Mouse (Mus musculus) midbrain, embryonic 10.5 days (tissue): ENCODE measurements around the gene Crybb1. TPM values are rescaled to one million over a fixed set of nuclear protein-coding genes. Genes with fewer than 3 reads are reported as not detected.

Experiments used
- DNase-seq: peaks from one replicate; pipeline ENCODE4 v3.0.0-alpha.2; 2017; ENCODE audit warnings: low spot score
- H3K27ac ChIP-seq: fragments of 300-500 bp; sonication (generic); replicated peaks from 2 replicates; pipeline ENCODE4 v1.5.1; 2016; ENCODE audit warnings: mild to moderate bottlenecking
- H3K27me3 ChIP-seq: fragments of 300-500 bp; sonication (generic); 2 replicates; pipeline ENCODE4 v1.6.1; 2016; ENCODE audit warnings: low read depth, mild to moderate bottlenecking; ENCODE audit not compliant: poor library complexity, severe bottlenecking
- H3K36me3 ChIP-seq: fragments of 300-500 bp; sonication (generic); 2 replicates; pipeline ENCODE4 v1.6.1; 2016; ENCODE audit warnings: mild to moderate bottlenecking, moderate library complexity
- H3K4me1 ChIP-seq: fragments of 300-500 bp; sonication (generic); 2 replicates; pipeline ENCODE4 v1.6.1; 2016
- H3K4me3 ChIP-seq: fragments of 300-500 bp; sonication (generic); 2 replicates; pipeline ENCODE4 v1.5.1; 2016; ENCODE audit warnings: mild to moderate bottlenecking, moderate library complexity
- H3K9me3 ChIP-seq: fragments of 300-500 bp; sonication (generic); replicated peaks from 2 replicates; pipeline ENCODE4 v1.6.1; 2016; ENCODE audit warnings: mild to moderate bottlenecking
- WGBS: fragments of 180-500 bp; shearing (Covaris S2); methylation state at CpG from one replicate; pipeline ENCODE4 v1.1.7; 2016; 5-methylcytosine and 5-hydroxymethylcytosine counted together
- polyA plus RNA-seq: library from polyadenylated mRNA; unstranded; fragments of >200 nt; fragmentation: Nextera tagmentation; extraction: Ambion mirVana; gene quantifications from 2 replicates; pipeline ENCODE4 v1.2.1, GENCODE M21; 2016

The Crybb1 gene
- polyA plus RNA-seq, 1 experiment from 2014 or later, result 0.41 TPM

DNA sequence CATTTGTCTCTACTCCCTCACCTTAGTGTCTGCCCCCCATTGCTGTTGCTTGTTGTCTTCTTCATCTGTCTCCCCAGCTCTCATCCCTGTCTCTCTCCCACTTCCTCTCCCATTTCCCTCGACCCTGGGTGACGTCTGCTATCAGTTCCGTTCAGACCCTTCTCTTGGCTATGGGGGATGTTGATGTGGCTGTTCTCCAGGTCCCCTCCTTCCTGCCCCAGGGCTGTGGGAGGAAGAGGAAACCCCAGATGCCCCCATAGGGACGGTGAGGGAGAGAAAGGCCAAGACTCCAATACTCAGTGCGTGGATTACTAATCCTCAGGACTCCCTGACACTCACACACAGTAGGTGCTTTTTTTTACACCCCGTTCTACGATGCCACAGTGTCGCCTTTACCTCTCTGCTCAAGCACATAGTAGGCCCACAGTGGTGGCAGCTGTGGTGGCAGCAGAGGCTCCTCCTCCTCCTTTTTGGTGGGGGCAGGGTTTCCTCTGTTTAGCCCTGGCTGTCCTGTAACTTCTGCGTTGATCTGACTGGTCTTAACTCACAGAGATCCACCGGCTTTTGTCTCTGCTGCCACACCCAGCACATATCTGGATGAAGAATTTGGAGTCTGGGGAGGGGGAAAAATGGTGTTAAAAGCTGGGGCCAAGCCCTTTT, 28.1 kb downstream of the Crybb1 start:
- H3K27me3 ChIP-seq, result no peaks in the 10 kb centered on the region
- H3K4me1 ChIP-seq, result peaks cover 55% of the 10 kb centered on the region
- DNase-seq, result no peak
- H3K4me3 ChIP-seq, result no peak overlapping the region
- 74% methylated on average over 10 of the region's 10 CpGs for WGBS
- H3K9me3 ChIP-seq, result no peaks in the 10 kb centered on the region
- H3K36me3 ChIP-seq, result 0 out of 2 replicates have a peak, but pooled peaks cover 3% of the 10 kb centered on the region
- H3K27ac ChIP-seq, result 0 out of 2 replicates have a peak overlapping the region, but pooled peaks have one; percentile 14

DNA sequence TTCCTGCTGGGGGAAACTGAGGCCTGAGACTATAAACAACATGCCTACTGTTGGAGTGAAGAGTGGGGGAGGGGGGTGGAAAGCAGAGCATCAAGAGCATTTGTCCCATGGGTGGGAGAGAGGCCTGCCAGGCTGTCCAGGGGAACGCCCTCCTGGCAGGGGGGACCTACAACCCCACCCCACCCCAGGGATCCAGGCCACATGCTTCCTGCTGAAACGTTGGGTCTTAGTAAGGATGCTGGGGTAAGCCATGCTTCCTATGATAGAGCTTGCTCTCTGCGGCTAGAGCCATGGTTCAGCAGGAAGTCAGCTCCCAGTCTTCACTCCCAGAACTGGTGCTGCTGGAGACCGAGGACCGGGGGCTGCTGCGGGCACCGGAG, 28.6 kb downstream of the Crybb1 start:
- no peak overlapping the region for H3K27ac ChIP-seq
- WGBS, result 79% methylated on average over 7 of the region's 7 CpGs
- H3K36me3 ChIP-seq, result 0 out of 2 replicates have a peak, but pooled peaks cover 3% of the 10 kb centered on the region

DNA sequence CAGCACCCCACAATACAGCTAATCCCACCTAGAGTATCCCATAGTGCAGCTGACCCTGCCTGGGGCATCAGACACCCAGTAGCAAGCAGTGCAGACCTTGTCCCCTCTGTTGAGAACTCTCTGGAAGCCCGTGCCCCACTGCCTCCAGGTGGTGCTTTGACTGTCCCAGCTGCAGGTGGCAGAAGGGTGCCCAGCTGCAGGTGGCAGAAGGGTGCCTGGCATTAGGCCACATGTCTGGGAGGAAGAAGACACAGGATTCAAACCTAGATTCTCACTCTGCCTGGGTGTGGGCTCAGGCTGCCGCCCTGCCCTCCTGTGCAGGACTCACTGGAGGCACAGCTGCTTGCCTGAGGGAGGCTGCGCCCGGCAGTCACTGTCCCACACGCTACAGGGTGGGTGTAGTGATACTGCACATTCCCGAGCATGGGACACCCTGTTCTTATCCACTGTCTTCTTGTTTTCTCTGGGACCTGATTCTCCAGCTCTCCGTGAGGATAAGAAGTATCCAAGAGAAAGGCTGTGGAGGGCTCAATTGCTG, 30.0 kb downstream of the Crybb1 start:
- Histone ChIP-seq H3K36me3 (0 out of 2 replicates have a peak, but pooled peaks cover 3% of the 10 kb centered on the region), H3K27me3 (no peaks in the 10 kb centered on the region), H3K4me1 (peaks cover 36% of the 10 kb centered on the region), H3K27ac (peak overlapping the region; percentile 23; the same call in 1 of the 2 replicates), H3K4me3 (no peak overlapping the region), H3K9me3 (no peaks in the 10 kb centered on the region)
- no peak for DNase-seq
- WGBS, result 96% methylated on average over 7 of the region's 7 CpGs

More for the DNA sequence above, 28.6 kb downstream of the Crybb1 start:
- peaks cover 50% of the 10 kb centered on the region for H3K4me1 ChIP-seq
- no peak for DNase-seq
- no peaks in the 10 kb centered on the region for H3K27me3 ChIP-seq
- H3K9me3 ChIP-seq, result no peaks in the 10 kb centered on the region
- H3K4me3 ChIP-seq, result no peak overlapping the region

DNA sequence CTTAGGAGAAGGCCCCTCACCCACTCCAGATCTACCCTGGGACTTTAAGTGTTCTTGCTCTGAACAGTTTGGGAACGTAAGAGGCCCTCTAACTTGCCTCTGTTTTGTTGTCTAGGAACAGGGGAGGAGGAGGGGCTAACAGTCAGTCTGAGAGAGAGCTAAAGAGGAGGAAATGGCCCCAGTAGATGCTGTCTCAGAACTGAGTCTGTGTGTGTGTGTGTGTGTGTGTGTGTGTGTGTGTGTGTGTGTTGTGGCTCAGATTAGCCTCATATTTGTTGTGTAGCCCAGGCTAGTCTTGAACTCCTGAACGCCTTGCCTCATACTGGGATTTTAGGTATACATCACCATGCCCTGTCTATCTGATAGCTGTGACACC, 31.0 kb downstream of the Crybb1 start:
- no peak for DNase-seq
- WGBS, result 88% methylated on average over 2 of the region's 2 CpGs
- Histone ChIP-seq H3K9me3 (no peaks in the 10 kb centered on the region), H3K27me3 (no peaks in the 10 kb centered on the region), H3K27ac (no peak overlapping the region), H3K4me3 (no peak overlapping the region), H3K4me1 (peaks cover 26% of the 10 kb centered on the region), H3K36me3 (0 out of 2 replicates have a peak, but pooled peaks cover 3% of the 10 kb centered on the region)

DNA sequence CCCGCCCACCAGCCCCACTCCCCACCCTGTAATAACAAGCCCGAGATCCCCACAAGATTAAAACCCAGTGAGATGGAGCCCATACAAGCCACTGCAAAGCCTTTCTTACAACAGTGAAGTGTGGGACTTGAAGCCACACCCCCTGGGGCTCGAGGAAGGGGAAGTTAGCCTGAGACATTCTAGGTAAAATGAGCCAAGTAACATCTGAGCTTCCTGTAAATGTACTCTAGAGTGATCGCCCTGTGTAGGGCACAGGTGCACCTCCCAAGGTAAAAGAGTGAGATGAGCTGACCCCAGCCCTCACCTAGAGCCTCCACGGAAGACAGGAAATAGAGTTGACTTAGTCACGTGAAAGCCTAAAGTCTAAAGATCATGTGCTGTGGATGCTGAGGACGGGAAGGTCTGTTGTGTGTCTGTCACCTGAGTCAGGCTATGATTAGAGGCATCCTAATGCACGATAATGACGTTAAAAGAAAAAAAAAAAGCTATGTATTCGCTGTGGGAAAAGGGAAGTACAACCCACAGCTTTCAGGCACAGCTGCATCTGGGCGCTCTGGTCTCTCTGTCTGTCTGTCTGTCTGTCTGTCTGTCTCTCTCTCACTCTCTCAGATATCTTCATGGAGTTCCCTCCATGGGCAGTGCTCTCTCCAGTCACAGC, 31.5 kb downstream of the Crybb1 start:
- no peak overlapping the region for H3K4me3 ChIP-seq

DNA sequence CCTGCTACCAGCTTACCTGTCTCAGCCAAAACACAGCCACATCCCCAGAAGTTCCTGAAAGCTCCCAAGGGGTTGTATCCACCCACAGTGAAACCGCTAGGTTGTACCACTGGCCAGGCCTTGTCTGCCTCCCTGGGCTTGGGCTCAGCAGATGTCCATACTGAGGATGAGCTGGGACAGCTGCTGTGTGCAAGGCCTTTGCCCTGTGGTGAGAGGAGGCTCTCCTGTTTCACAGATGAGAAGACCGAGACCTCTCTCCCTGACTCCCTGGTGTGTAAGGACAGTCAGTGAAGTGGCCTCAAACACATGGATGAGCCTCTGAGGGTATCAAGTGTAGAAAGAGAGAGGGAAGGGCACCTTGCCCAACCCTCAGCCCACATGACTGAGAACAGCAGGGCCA, 32.0 kb downstream of the Crybb1 start:
- Histone ChIP-seq H3K27me3 (no peaks in the 10 kb centered on the region), H3K36me3 (0 out of 2 replicates have a peak, but pooled peaks cover 3% of the 10 kb centered on the region), H3K9me3 (no peaks in the 10 kb centered on the region), H3K4me3 (no peak overlapping the region), H3K27ac (no peak overlapping the region), H3K4me1 (peaks cover 23% of the 10 kb centered on the region)
- no peak for DNase-seq
- WGBS, result 87% methylated on average over 2 of the region's 2 CpGs

More for the DNA sequence above, 31.5 kb downstream of the Crybb1 start:
- H3K36me3 ChIP-seq, result 0 out of 2 replicates have a peak, but pooled peaks cover 3% of the 10 kb centered on the region
- H3K4me1 ChIP-seq, result peaks cover 23% of the 10 kb centered on the region
- no peaks in the 10 kb centered on the region for H3K9me3 ChIP-seq
- WGBS, result 87% methylated on average over 11 of the region's 11 CpGs
- no peak overlapping the region for H3K27ac ChIP-seq
- DNase-seq, result no peak
- no peaks in the 10 kb centered on the region for H3K27me3 ChIP-seq

DNA sequence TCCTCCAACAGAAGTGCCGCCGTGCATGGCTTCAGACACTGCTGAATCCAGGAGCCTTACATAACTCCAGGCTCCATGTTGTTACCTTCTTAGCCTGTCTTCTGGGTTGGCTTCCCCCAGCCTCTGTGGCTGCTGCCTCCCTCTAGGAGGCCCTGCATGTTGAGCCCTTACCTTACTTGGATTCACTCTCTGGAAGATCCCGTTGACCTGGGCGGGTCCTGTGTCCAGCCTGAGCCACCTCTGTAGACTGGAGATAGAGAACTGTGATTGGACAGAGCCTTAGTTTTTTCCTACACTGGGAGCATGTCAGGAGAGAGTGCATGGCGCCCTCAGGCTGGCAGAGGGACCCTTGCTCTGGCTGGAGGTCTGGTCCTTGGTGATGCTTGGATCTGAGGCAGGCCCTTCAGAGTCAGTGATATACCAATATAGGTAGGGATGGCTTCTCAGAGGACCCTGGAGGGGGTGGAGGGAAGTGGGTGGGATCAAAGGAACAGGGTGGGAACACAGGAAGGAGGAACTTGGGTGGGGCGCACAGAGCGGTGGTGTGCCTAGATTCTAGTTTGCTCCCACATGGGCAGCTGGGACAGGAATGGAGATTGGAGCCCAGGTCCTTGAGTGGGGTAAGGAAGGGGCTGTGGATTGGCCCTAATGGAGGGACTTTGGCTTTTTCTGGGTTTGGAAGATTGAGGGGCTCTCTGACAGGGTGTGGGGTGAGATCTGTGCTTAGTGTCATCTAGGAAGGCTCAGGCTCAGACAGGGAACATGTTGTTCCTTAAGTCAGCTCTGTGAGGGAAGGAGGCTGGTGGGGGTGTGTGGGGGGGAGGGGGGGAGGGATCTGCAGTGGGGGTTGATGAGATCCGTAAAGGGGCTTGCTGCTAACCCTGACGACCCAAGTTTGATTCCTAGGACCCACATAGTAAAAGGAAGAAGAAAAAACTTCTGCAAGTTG, 32.9 kb downstream of the Crybb1 start:
- DNase-seq, result no peak
- H3K27me3 ChIP-seq, result no peaks in the 10 kb centered on the region
- H3K4me1 ChIP-seq, result peaks cover 22% of the 10 kb centered on the region
- no peak overlapping the region for H3K4me3 ChIP-seq
- no peaks in the 10 kb centered on the region for H3K9me3 ChIP-seq
- WGBS, result 86% methylated on average over 9 of the region's 9 CpGs
- 0 out of 2 replicates have a peak, but pooled peaks cover 3% of the 10 kb centered on the region for H3K36me3 ChIP-seq
- peak overlapping the region; percentile 50 for H3K27ac ChIP-seq

DNA sequence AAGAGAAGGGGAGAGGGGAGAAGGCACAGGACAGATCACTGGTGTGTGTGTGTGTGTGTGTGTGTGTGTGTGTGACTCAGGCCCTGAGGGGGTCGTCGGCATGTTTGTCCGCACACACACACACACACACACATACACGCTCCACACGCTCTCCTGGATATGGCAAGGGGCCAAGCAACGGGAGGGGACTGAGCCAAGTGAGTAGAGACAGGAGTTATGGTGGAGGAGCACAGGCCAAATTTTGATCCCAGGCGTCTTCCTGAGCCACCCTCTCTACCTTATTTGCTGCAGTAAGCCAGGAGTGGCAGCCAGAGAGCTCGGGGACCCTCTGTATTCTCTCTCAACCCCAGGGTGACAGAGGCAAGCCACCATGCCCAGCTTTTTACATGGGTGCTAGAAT, 33.6 kb downstream of the Crybb1 start:
- 93% methylated on average over 7 of the region's 8 CpGs for WGBS
- Histone ChIP-seq H3K9me3 (no peaks in the 10 kb centered on the region), H3K27me3 (no peaks in the 10 kb centered on the region), H3K4me1 (peaks cover 21% of the 10 kb centered on the region), H3K4me3 (no peak overlapping the region), H3K36me3 (0 out of 2 replicates have a peak, but pooled peaks cover 3% of the 10 kb centered on the region), H3K27ac (no peak overlapping the region)
- DNase-seq, result no peak

DNA sequence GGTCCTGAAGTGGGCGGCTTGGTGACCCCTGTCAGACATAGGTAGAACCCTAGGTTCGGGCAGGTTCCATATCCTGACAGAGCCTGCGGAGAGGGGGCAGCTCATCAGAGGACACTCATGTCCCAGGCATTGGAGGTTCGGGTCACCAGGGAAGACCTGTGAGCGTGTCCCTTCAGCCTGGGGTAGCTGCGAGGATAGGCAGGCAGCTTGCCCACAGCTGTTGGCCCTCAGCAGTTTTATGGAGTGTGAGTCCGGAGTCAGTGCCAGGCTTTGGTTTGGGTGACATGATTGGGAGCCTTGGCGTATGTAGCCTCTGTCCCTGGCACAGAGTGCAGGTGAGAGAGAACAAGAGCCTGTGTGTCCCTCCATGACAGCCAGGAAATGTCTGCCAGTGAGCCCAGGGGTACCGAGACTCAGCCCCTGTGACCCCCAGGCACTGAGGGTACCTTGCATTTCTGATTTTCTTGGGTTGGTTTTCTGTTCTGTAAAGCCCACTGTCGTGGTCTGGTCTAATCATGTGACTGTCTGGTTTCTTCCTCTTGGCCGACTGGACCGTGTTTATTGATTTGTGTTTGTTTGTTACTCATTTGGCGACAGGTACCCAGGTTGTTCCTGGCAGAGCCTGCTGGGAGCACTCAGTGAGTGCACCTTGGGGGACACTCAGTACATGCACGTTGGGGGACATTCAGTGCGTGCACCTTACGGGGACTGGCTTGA, 34.4 kb downstream of the Crybb1 start:
- H3K4me1 ChIP-seq, result peaks cover 25% of the 10 kb centered on the region
- no peak overlapping the region; the same call in 1 of the 2 replicates for H3K4me3 ChIP-seq
- 0 out of 2 replicates have a peak, but pooled peaks cover 3% of the 10 kb centered on the region for H3K36me3 ChIP-seq
- no peaks in the 10 kb centered on the region for H3K27me3 ChIP-seq
- H3K9me3 ChIP-seq, result no peaks in the 10 kb centered on the region
- no peak overlapping the region for H3K27ac ChIP-seq
- 92% methylated on average over 16 of the region's 16 CpGs for WGBS
- DNase-seq, result no peak

DNA sequence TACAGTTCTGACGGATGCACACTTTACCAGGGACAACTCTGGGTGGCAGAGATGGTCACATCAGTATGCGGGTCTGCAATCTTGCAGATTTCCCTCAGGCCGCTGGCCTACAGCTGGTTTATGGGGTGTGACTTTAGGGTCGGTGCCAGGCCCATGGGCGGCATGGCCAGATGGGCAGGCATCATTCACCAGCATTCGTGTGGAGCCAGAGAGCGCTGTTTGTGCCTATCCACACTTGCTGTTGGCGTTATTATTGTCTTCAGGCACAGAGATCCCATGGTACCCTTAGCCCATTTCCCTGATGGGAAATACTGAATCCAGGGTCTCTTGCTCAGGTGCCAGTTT, 34.9 kb downstream of the Crybb1 start:
- DNase-seq, result no peak
- Histone ChIP-seq H3K36me3 (0 out of 2 replicates have a peak, but pooled peaks cover under 1% of the 10 kb centered on the region), H3K27me3 (no peaks in the 10 kb centered on the region), H3K27ac (no peak overlapping the region), H3K4me3 (no peak overlapping the region), H3K9me3 (no peaks in the 10 kb centered on the region), H3K4me1 (peaks cover 30% of the 10 kb centered on the region)
- WGBS, result 97% methylated on average over 8 of the region's 8 CpGs

DNA sequence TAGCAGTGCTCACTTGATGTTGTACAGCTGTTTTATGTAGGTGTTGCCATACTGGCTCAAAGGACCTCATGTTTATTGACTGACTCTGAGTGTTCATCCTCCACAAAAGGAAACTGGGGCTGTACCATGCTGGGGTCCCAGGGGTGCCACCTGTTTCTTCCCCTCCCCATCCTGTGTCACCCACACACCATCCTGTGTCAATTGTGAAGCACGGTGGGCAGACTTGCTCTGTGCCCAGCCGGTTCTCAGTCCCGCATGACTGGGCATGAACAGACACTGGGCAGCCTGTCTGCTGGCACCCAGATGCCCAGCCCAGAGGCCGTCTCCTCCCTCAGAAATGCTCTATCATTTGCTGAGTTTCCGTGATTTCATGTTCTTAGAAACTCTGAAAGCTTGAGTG, 36.3 kb downstream of the Crybb1 start:
- Histone ChIP-seq H3K4me1 (peaks cover 40% of the 10 kb centered on the region), H3K9me3 (no peaks in the 10 kb centered on the region), H3K27me3 (no peaks in the 10 kb centered on the region), H3K4me3 (no peak overlapping the region), H3K27ac (no peak overlapping the region), H3K36me3 (no peaks in the 10 kb centered on the region)
- DNase-seq, result no peak
- WGBS, result 92% methylated on average over 5 of the region's 5 CpGs
